Comparison of ENCODE assay signal across 10 mouse cellular contexts in the genomic region with DNA sequence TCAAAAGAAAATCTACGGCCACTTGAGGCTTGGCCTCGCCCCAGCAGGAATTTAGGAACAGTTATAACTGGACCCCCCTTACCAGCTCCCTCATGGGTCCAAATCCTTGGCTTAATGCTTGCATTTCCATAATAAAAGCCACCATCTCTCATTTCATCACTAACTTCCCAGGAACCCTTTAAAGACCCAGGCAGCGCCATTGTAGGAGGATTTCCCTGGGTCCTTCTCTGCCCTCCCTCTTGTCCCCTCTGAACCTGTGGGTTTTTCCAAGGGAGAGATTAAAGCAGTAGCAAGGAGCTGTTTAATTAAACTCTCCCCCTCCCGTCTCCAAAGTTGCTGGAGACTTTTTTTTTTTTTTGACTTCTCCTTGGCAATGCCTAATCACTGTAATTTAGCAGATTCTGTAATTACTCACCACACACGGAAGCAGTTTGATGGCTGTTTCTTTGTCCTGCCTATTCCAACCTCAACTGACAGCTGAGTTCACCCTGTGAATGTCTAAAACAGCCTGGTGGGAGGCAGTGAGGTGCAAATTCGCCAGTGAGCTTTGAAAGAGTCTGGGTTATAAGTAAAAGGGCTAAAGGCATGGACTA.
DNase-seq lines count a peak whose midpoint lies in the region; ATAC-seq and TF ChIP-seq lines count a peak whose summit lies in the region.
"Had no signal": no experiment of that assay in that cellular context is flagged by ENCODE, and none has a peak within 500 bp of the region (broad histone marks: within the 10 kb centered on the region; RNA-seq: fewer than 3 reads in every experiment).

No protein-coding gene starts in this region.

- no peak for TF ChIP-seq CTCF in midbrain, postnatal 0 days (IDR thresholded peaks at IDR 0.05)

- H3K27me3 ChIP-seq in midbrain, embryonic 10.5 days (ENCODE audit: low read depth, poor library complexity, severe bottlenecking): peaks cover 79% of the 10 kb centered on the region
- H3K27me3 ChIP-seq in midbrain, postnatal 0 days (ENCODE audit: insufficient read depth, low read length): no peaks in the 10 kb centered on the region
- H3K27me3 ChIP-seq in embryonic facial prominence, embryonic 11.5 days (ENCODE audit: control insufficient read depth, insufficient read depth, low read length): no peaks in the 10 kb centered on the region
- no peaks in the 10 kb centered on the region for H3K27me3 ChIP-seq in hindbrain, embryonic 14.5 days (ENCODE audit: control insufficient read depth, insufficient read depth, low read length)
- H3K27me3 ChIP-seq in neural tube, embryonic 14.5 days (ENCODE audit: control insufficient read depth, insufficient read depth, low read length): no peaks in the 10 kb centered on the region

- no peak overlapping the region for H3K9ac ChIP-seq in midbrain, postnatal 0 days (replicated peaks; ENCODE audit: low read length, poor library complexity, severe bottlenecking)
- H3K9ac ChIP-seq in embryonic facial prominence, embryonic 11.5 days (replicated peaks; ENCODE audit: low read length): no peak overlapping the region
- H3K9ac ChIP-seq in hindbrain, embryonic 14.5 days: no peak overlapping the region
- H3K9ac ChIP-seq in neural tube, embryonic 14.5 days (replicated peaks; ENCODE audit: low read depth, low read length): no peak overlapping the region

- no peaks in the 10 kb centered on the region for H3K9me3 ChIP-seq in midbrain, embryonic 10.5 days (replicated peaks)
- no peaks in the 10 kb centered on the region for H3K9me3 ChIP-seq in midbrain, postnatal 0 days (ENCODE audit: low read length)
- H3K9me3 ChIP-seq in embryonic facial prominence, embryonic 11.5 days (replicated peaks; ENCODE audit: control insufficient read depth, low read length): no peaks in the 10 kb centered on the region
- H3K9me3 ChIP-seq in hindbrain, embryonic 14.5 days (ENCODE audit: control insufficient read depth, low read length): no peaks in the 10 kb centered on the region
- H3K9me3 ChIP-seq in neural tube, embryonic 14.5 days (ENCODE audit: control insufficient read depth, low read length): no peaks in the 10 kb centered on the region

- peak; percentile 67 for DNase-seq in midbrain, embryonic 10.5 days (ENCODE audit: low spot score)
- DNase-seq in midbrain, postnatal 0 days (ENCODE audit: low spot score): no peak
- DNase-seq in embryonic facial prominence, embryonic 11.5 days (ENCODE audit: low spot score): peak; percentile 59
- no peak for DNase-seq in hindbrain, embryonic 14.5 days (ENCODE audit: low spot score)
- DNase-seq in gastrocnemius, adult 18-20 months (ENCODE audit: low spot score): no peak
- no peak for DNase-seq in adrenal gland, postnatal 10 days
- no peak for DNase-seq in yolk sac, embryonic 10.5 days (ENCODE audit: low spot score)
- DNase-seq: adrenal gland, postnatal 36 days; lung, adult 18-20 months had no signal

- no peak overlapping the region for H3K4me3 ChIP-seq in midbrain, embryonic 10.5 days
- H3K4me3 ChIP-seq in midbrain, postnatal 0 days (ENCODE audit: low read depth, low read length): no peak overlapping the region
- H3K4me3 ChIP-seq in embryonic facial prominence, embryonic 11.5 days (ENCODE audit: low read depth, low read length): no peak overlapping the region
- H3K4me3 ChIP-seq in hindbrain, embryonic 14.5 days (replicated peaks; ENCODE audit: low read length): no peak overlapping the region
- H3K4me3 ChIP-seq in neural tube, embryonic 14.5 days (ENCODE audit: low read depth, low read length): no peak overlapping the region

- H3K4me1 ChIP-seq in midbrain, embryonic 10.5 days: peaks cover 83% of the 10 kb centered on the region
- no peaks in the 10 kb centered on the region for H3K4me1 ChIP-seq in midbrain, postnatal 0 days (ENCODE audit: insufficient read depth, low read length)
- peaks cover 10% of the 10 kb centered on the region; the same call in 1 of the 2 replicates for H3K4me1 ChIP-seq in embryonic facial prominence, embryonic 11.5 days (ENCODE audit: control insufficient read depth, insufficient read depth, low read length)
- peaks cover 15% of the 10 kb centered on the region for H3K4me1 ChIP-seq in hindbrain, embryonic 14.5 days (replicated peaks; ENCODE audit: control insufficient read depth, insufficient read depth, low read length)
- H3K4me1 ChIP-seq in neural tube, embryonic 14.5 days (ENCODE audit: control insufficient read depth, insufficient read depth, low read length): peaks cover 10% of the 10 kb centered on the region; the same call in 1 of the 2 replicates

- H3K36me3 ChIP-seq in midbrain, embryonic 10.5 days: no peaks in the 10 kb centered on the region
- no peaks in the 10 kb centered on the region for H3K36me3 ChIP-seq in midbrain, postnatal 0 days (ENCODE audit: insufficient read depth, low read length)
- no peaks in the 10 kb centered on the region for H3K36me3 ChIP-seq in embryonic facial prominence, embryonic 11.5 days (replicated peaks; ENCODE audit: control insufficient read depth, insufficient read depth, low read depth, low read length)
- no peaks in the 10 kb centered on the region for H3K36me3 ChIP-seq in hindbrain, embryonic 14.5 days (replicated peaks; ENCODE audit: control insufficient read depth, insufficient read depth)
- H3K36me3 ChIP-seq in neural tube, embryonic 14.5 days (ENCODE audit: control insufficient read depth, insufficient read depth, low read length): no peaks in the 10 kb centered on the region

- peak overlapping the region; percentile 67 for H3K27ac ChIP-seq in midbrain, embryonic 10.5 days (replicated peaks)
- H3K27ac ChIP-seq in midbrain, postnatal 0 days (ENCODE audit: low read depth, low read length): no peak overlapping the region
- H3K27ac ChIP-seq in embryonic facial prominence, embryonic 11.5 days (replicated peaks; ENCODE audit: low read depth, low read length): 0 out of 2 replicates have a peak overlapping the region, but pooled peaks have one; percentile 20
- H3K27ac ChIP-seq in hindbrain, embryonic 14.5 days: peak overlapping the region; percentile 43
- H3K27ac ChIP-seq in neural tube, embryonic 14.5 days (ENCODE audit: low read depth, low read length): no peak overlapping the region

- WGBS in midbrain, embryonic 10.5 days: 9% methylated on average over 6 of the region's 6 CpGs
- WGBS in midbrain, postnatal 0 days: 28% methylated on average over 6 of the region's 6 CpGs
- WGBS in embryonic facial prominence, embryonic 11.5 days: 20% methylated on average over 6 of the region's 6 CpGs
- 10% methylated on average over 6 of the region's 6 CpGs for WGBS in hindbrain, embryonic 14.5 days
- WGBS in neural tube, embryonic 14.5 days: 15% methylated on average over 6 of the region's 6 CpGs

- ATAC-seq in midbrain, postnatal 0 days (ENCODE audit: low FRiP score): no peak
- ATAC-seq in embryonic facial prominence, embryonic 11.5 days (replicated peaks; ENCODE audit: insufficient number of reproducible peaks, low FRiP score, low TSS enrichment, low read depth): no peak
- ATAC-seq in hindbrain, embryonic 14.5 days (ENCODE audit: low FRiP score): peak; percentile 64; the same call in 1 of the 2 replicates
- peak; percentile 74; the same call in 1 of the 2 replicates for ATAC-seq in neural tube, embryonic 14.5 days (ENCODE audit: low read depth)

- H3K4me2 ChIP-seq in midbrain, postnatal 0 days (ENCODE audit: low read depth, low read length, poor library complexity, severe bottlenecking): no peak overlapping the region
- no peak overlapping the region for H3K4me2 ChIP-seq in embryonic facial prominence, embryonic 11.5 days (ENCODE audit: low read depth, low read length)
- H3K4me2 ChIP-seq in hindbrain, embryonic 14.5 days (replicated peaks): no peak overlapping the region
- H3K4me2 ChIP-seq in neural tube, embryonic 14.5 days (ENCODE audit: low read depth, low read length): no peak overlapping the region

Comparison
In these comparisons a context has a peak if more than half of its experiments do, and no peak if none do; other contexts are left out.
1. DNase-seq: peak in midbrain, embryonic 10.5 days (single experiment) and embryonic facial prominence, embryonic 11.5 days (single experiment); none in midbrain, postnatal 0 days (single experiment), hindbrain, embryonic 14.5 days (single experiment), gastrocnemius, adult 18-20 months (single experiment), adrenal gland, postnatal 10 days (single experiment) and yolk sac, embryonic 10.5 days (single experiment).
2. H3K27ac ChIP-seq: peak in midbrain, embryonic 10.5 days (single experiment), embryonic facial prominence, embryonic 11.5 days (single experiment) and hindbrain, embryonic 14.5 days (single experiment); none in midbrain, postnatal 0 days (single experiment) and neural tube, embryonic 14.5 days (single experiment).
3. ATAC-seq: peak in hindbrain, embryonic 14.5 days (single experiment) and neural tube, embryonic 14.5 days (single experiment); none in midbrain, postnatal 0 days (single experiment) and embryonic facial prominence, embryonic 11.5 days (single experiment).